Mouse (Mus musculus) heart, postnatal 25 days (tissue): ENCODE data around the gene Nanos1. TPM values are rescaled to one million over a fixed set of nuclear protein-coding genes. Genes with fewer than 3 reads are reported as not detected.

Experiments used
- DNase-seq: peaks from one replicate; pipeline ENCODE4 v3.0.0; 2022; ENCODE audit warnings: low spot score
- intact Hi-C: fragments of 180-260 bp; cut with DNase I; formaldehyde crosslinking; loops from one replicate; pipeline ENCODE4 v1.15.1; 2025
- microRNA-seq: library from miRNA; unstranded; fragments of <30 nt; microRNA quantifications from one replicate; pipeline ENCODE4 v1.2.0, GENCODE M21; 2022
- total RNA-seq, 2 experiments: library from RNA; stranded (reverse); gene quantifications; 2 replicates each; pipeline ENCODE4 v1.2.3; 2021

Nanos1 gene
- total RNA-seq, 2 experiments from 2014 or later, result 0.11 to 0.29 TPM

GRCm38 (mm10) chr19:60787465-60788150 lies 31.8 kb downstream of the Nanos1 start:
- intact Hi-C loops, result no loop called here
- DNase-seq, result no peak

- intact Hi-C loops, result no loop called here
These were observed 32.6 kb downstream of the Nanos1 start for GRCm38 (mm10) chr19:60788214-60788960.

GRCm38 (mm10) chr19:60789452-60789851 lies 33.7 kb downstream of the Nanos1 start:
- intact Hi-C loops, result no loop called here
- DNase-seq, result no peak

More at GRCm38 (mm10) chr19:60788214-60788960, 32.6 kb downstream of the Nanos1 start:
- DNase-seq, result no peak

GRCm38 (mm10) chr19:60789919-60790506 lies 34.2 kb downstream of the Nanos1 start:
- intact Hi-C loops, result no loop called here
- peak; percentile 25 for DNase-seq

GRCm38 (mm10) chr19:60790551-60791161 lies 34.9 kb downstream of the Nanos1 start, which contains the start of gene Eif3a:
Gene Eif3a (minus strand): TSS chr19:60790658.
- DNase-seq, result peak; percentile 91
- intact Hi-C loops, result no loop called here

- intact Hi-C loops, result no loop called here
- DNase-seq, result no peak
These were observed 35.4 kb downstream of the Nanos1 start for GRCm38 (mm10) chr19:60791164-60791563.

GRCm38 (mm10) chr19:60793170-60793707 lies 37.5 kb downstream of the Nanos1 start:
- intact Hi-C loops, result loop anchor here (2.0 kb wide), 1 partner anchor 18 kb away; the partner anchor contains the start of gene Fam45a
- no peak for DNase-seq

- DNase-seq, result no peak
- intact Hi-C loops, result no loop called here
These were observed 39.5 kb downstream of the Nanos1 start for GRCm38 (mm10) chr19:60795244-60795643.

GRCm38 (mm10) chr19:60797415-60797814 lies 41.6 kb downstream of the Nanos1 start:
- no peak for DNase-seq
- intact Hi-C loops, result no loop called here

GRCm38 (mm10) chr19:60799867-60800569 lies 44.2 kb downstream of the Nanos1 start:
- intact Hi-C loops, result no loop called here
- no peak for DNase-seq

- intact Hi-C loops, result no loop called here
- DNase-seq, result no peak
These were observed 49.1 kb downstream of the Nanos1 start for GRCm38 (mm10) chr19:60804903-60805302.

Small RNA genes lying within 50 kb of the gene (microRNA-seq; reads per million reads assigned to microRNA genes)
- gene mmu-mir-3084-1, result not detected

Other genes starting within 250 kb of the Nanos1 start
- gene Cacul1, start 175.0 kb upstream of the Nanos1 start, total RNA-seq, result 10 to 100 TPM; 27.6 to 28.5 TPM
- gene Eif3a, start 34.7 kb downstream of the Nanos1 start, total RNA-seq, result 100 to 1,000 TPM; 103 to 106 TPM
- 10 to 100 TPM; 15.5 to 17.6 TPM for gene Fam45a, start 55.6 kb downstream of the Nanos1 start, total RNA-seq
- gene Sfxn4, start 105.5 kb downstream of the Nanos1 start, total RNA-seq, result 1 to 10 TPM; 6.5 to 7.7 TPM
- gene Prdx3, start 118.6 kb downstream of the Nanos1 start, total RNA-seq, result 100 to 1,000 TPM; 362 to 371 TPM
- 10 to 100 TPM; 20.6 to 25.6 TPM for gene Grk5, start 133.8 kb downstream of the Nanos1 start, total RNA-seq